Mouse (Mus musculus) c-Kit-positive CD71-positive TER-119-positive erythroid progenitor cells, embryonic 14.5 days (primary cell): ENCODE results near the gene Hdac4.
A peak's percentile ranks its signal among the peaks of the same experiment; 100 is the strongest.

ENCODE experiments used
- DNase-seq: peaks from one replicate; pipeline ENCODE4 v3.0.0-alpha.2; 2013; ENCODE audit warnings: low spot score

The Hdac4 gene

GRCm38 (mm10) chr1:92130470-92131100 lies 64.9 kb downstream of the Hdac4 start:
- DNase-seq, result no peak

GRCm38 (mm10) chr1:92129751-92130150 lies 65.7 kb downstream of the Hdac4 start:
- peak; percentile 26 for DNase-seq

GRCm38 (mm10) chr1:92127785-92128184 lies 67.7 kb downstream of the Hdac4 start:
- DNase-seq, result no peak

- DNase-seq, result no peak
Observed at GRCm38 (mm10) chr1:92127366-92127765, 68.1 kb downstream of the Hdac4 start.

GRCm38 (mm10) chr1:92124497-92125201 lies 70.8 kb downstream of the Hdac4 start:
- DNase-seq, result no peak

- DNase-seq, result no peak
Observed at GRCm38 (mm10) chr1:92119303-92119702, 76.2 kb downstream of the Hdac4 start.

GRCm38 (mm10) chr1:92117597-92117996 lies 77.9 kb downstream of the Hdac4 start:
- no peak for DNase-seq

GRCm38 (mm10) chr1:92116169-92116568 lies 79.3 kb downstream of the Hdac4 start:
- DNase-seq, result no peak

- no peak for DNase-seq
Observed at GRCm38 (mm10) chr1:92114091-92114490, 81.4 kb downstream of the Hdac4 start.

GRCm38 (mm10) chr1:92113243-92114009 lies 82.1 kb downstream of the Hdac4 start:
- DNase-seq, result no peak

- no peak for DNase-seq
Observed at GRCm38 (mm10) chr1:92112591-92112990, 82.9 kb downstream of the Hdac4 start.

- DNase-seq, result no peak
Observed at GRCm38 (mm10) chr1:92111551-92111950, 83.9 kb downstream of the Hdac4 start.

GRCm38 (mm10) chr1:92111026-92111425 lies 84.5 kb downstream of the Hdac4 start:
- no peak for DNase-seq

GRCm38 (mm10) chr1:92109221-92109620 lies 86.3 kb downstream of the Hdac4 start:
- no peak for DNase-seq

GRCm38 (mm10) chr1:92108556-92108955 lies 86.9 kb downstream of the Hdac4 start:
- DNase-seq, result no peak

GRCm38 (mm10) chr1:92107996-92108395 lies 87.5 kb downstream of the Hdac4 start:
- DNase-seq, result no peak

GRCm38 (mm10) chr1:92107521-92107920 lies 88.0 kb downstream of the Hdac4 start:
- DNase-seq, result no peak

GRCm38 (mm10) chr1:92106486-92107160 lies 88.9 kb downstream of the Hdac4 start:
- DNase-seq, result no peak

GRCm38 (mm10) chr1:92104718-92105117 lies 90.8 kb downstream of the Hdac4 start:
- no peak for DNase-seq

- DNase-seq, result no peak
Observed at GRCm38 (mm10) chr1:92103971-92104370, 91.5 kb downstream of the Hdac4 start.

- DNase-seq, result no peak
Observed at GRCm38 (mm10) chr1:92103377-92103776, 92.1 kb downstream of the Hdac4 start.

GRCm38 (mm10) chr1:92102825-92103224 lies 92.7 kb downstream of the Hdac4 start:
- DNase-seq, result no peak
